Mouse (Mus musculus) lung, postnatal 36 days (tissue): ENCODE measurements around the gene Erp27.
"Not testable (repeated sequence)": the region's sequence is repeated elsewhere in the genome, so short reads cannot be mapped to it uniquely, and the experiment has no call there.

Experiments used
- DNase-seq: peaks from one replicate; pipeline ENCODE4 v3.0.0; 2022; ENCODE audit warnings: mixed read lengths

The Erp27 gene

GRCm38 (mm10) chr6:136906283-136906936 is 15.6 kb downstream of the Erp27 start:
- peak; percentile 19 for DNase-seq

- DNase-seq = no peak
These were observed 18.0 kb downstream of the Erp27 start for GRCm38 (mm10) chr6:136903885-136904470.

- no peak for DNase-seq
These were observed 19.5 kb downstream of the Erp27 start for GRCm38 (mm10) chr6:136902527-136902926.

GRCm38 (mm10) chr6:136901010-136901409 is 21.0 kb downstream of the Erp27 start:
- DNase-seq = no peak

- DNase-seq = no peak
These were observed 21.5 kb downstream of the Erp27 start for GRCm38 (mm10) chr6:136900369-136901009.

GRCm38 (mm10) chr6:136898954-136899353 is 23.0 kb downstream of the Erp27 start:
- no peak for DNase-seq

DNA sequence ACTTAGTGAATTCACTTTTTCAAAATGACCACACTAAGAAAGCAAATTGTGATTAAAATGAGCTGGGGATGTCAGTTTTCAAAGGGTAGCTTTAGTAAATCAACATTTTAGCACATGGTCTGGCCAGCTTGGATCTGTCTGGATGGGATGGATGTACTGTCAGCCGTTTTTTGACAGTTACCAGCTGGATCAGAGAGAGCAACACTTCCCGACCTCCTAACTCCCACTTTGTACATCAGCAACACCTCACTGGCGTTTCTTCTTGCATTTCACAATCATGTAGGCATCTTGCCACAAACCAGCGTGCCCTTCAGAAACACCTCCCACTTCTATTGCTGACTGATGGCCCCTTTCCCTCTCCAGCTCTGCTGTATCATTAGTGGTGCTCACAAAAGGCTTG is 23.8 kb downstream of the Erp27 start:
- peak; percentile 81 for DNase-seq

DNA sequence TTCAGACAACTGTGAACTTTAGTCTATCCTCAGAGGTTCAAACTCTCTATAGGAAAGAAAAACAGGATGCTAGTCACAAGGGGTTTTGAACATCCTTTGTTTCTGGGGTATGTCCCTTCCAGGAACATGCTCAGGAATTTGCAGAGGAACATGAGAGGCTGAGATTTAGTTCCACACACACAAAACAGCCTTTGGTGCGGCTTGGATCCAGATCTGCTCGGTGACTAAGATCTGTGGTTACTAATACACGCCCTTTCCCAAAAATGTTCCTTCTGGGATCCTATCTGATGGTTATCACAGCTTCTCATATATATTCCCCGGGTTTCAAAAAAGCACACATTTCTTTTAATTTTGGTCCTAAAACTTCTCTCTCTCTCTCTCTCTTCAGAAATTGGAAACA is 24.2 kb downstream of the Erp27 start:
- DNase-seq = peak; percentile 36

GRCm38 (mm10) chr6:136894532-136895339 is 27.2 kb downstream of the Erp27 start:
- DNase-seq = peak; percentile 48

- no peak for DNase-seq
These were observed 30.0 kb downstream of the Erp27 start for GRCm38 (mm10) chr6:136892002-136892401.

DNA sequence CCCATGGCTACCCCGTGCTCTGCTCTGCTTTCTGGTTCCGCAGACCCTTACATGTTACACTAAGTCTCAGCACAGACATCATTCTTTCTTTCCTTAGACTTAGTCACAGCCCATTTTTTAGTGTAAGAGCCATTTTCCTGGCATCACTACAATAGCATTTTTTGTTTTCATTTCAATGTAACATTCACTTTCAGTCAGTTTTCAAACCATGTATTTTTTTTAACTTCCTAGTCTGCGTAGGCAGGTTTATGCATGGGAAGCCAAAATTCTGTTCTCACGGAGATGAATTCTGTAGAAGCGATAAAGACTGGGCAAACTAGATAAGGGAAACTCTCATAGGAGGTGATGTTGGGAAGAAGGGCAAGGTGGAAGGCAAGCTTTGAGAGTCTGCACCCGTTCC is 32.4 kb downstream of the Erp27 start:
- no peak for DNase-seq

GRCm38 (mm10) chr6:136889067-136889466 is 32.9 kb downstream of the Erp27 start:
- no peak for DNase-seq

- DNase-seq = peak; percentile 84
These were observed 34.1 kb downstream of the Erp27 start for GRCm38 (mm10) chr6:136887854-136888253.

- DNase-seq = not testable (repeated sequence)
These were observed 37.2 kb downstream of the Erp27 start for GRCm38 (mm10) chr6:136884766-136885165.

GRCm38 (mm10) chr6:136883961-136884360 is 38.0 kb downstream of the Erp27 start:
- DNase-seq = no peak

GRCm38 (mm10) chr6:136883431-136883915 is 38.5 kb downstream of the Erp27 start:
- peak; percentile 27 for DNase-seq

- DNase-seq = peak; percentile 15
These were observed 40.3 kb downstream of the Erp27 start for GRCm38 (mm10) chr6:136881678-136882077.

DNA sequence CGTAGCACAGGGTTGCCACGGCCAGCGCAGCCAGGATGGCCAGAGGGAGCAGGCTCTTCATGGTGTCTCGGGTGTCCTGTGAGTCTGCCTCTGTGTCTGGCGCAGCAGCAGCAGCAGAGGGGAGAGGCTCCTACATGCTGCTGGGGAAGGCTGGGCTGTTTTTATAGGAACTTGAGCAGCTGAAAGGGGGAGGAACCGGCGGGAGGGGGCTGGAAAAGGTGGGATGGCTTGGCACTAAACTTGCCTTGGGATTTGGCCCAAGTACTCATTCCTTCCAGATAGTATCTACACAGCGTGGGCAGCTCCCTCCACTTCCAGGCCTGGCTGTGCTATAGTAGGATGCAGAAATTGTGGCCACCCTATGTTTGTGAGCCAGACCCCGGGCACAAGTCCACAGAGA is 46.3 kb downstream of the Erp27 start, which contains the start of gene Mgp:
Gene Mgp (minus strand): TSS at position 154 of the 400 bp plus-strand sequence.
- DNase-seq = peak; percentile 63

DNA sequence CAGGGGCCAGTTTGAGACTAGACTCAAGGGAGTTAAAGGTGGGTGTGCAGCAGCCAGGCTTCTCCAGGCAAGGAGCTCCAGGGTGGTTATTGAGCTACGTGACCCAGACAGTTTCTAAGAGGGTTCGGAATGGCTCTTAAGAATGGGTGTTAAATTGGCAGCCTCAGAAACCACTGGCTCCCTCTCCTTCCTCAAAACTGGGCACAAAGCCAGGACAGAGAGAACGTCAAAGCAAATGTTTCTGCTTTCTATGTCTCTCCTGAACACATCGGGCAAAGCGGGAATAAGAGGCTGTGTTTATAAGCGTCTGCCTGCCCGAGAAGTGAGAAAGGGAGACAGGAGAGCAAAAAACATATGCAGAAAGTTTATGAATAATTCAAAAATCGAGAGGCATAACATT is 47.4 kb downstream of the Erp27 start:
- peak; percentile 31 for DNase-seq

DNA sequence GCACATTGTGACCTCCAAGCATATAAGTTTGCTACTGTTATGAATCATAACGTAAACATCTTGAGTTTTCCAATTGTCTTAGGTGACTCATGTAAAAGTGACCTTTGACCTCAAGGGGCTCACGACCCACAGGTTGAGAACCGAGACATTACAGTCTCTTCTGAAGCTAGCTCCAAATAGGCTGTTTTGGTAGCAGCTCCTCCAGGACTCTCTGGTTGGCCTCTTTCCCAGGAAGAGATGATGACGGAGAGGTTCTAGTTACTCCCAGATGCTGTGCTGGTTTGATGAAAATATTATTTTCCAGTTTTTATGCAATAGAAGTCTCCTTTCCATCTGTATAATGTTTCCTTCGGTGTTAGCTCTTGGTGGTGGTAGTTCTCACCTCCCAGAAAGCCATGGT is 53.1 kb downstream of the Erp27 start:
- no peak for DNase-seq

DNA sequence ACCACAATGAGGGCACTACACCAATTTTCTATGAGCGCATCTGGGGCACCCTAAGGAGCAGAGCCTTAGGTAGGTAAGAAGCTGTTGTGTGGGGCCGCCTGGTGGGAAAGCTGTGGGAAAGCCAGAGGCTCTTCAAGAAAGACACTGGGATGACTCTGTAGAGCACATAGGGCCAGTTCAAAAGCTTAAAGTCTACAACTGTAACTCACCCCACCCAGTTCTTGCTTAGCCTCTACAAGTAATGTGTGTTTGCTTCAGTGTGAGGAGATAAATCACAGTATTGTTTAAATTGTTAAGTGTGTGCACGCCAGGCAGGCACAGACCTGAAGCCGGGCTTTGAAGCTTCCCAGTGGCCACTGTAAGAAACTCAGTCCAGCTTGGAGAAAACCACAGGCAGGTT is 55.8 kb downstream of the Erp27 start:
- no peak for DNase-seq

DNA sequence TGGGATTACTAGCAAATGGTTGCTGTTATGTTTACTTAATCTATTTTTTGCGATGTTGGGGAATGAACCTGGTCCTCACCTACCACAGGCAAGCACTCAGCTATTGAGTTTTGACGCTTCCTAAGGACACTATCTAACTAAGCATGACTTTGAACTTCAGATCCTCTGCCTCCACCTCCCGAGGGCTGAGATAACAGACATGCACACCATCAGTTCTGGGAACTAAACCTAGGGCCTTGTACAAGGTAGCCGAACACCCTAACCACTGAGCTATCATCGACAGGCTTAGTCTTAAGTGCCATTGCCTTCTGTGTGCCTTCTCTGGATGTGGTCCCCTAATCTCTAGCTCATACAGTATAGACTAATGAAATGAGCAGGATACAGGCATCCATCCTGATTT is 56.6 kb downstream of the Erp27 start:
- DNase-seq = no peak

DNA sequence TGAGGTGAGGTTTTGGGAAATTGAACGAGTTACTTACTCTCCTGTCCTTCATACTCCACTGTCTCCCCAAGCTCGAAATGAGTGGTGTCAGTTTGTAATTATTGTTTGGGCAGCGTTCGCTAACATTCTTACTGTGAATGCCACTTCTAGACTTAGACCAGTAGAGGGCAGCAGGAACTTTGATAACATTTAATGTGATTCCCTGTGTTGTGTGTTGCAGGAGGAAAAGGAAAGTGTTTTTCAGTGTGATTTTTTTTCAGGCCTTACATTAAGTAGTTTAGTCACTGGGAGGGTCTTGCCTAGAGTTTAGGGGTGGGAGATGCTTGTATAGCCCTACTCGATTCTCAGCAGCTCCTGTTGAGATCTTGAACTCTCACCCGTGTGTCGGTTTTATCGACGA is 61.0 kb downstream of the Erp27 start:
- DNase-seq = peak; percentile 70
